Mouse (Mus musculus) C3H10T1/2 (cell line): Measurements from ENCODE around the gene Sap30bp. TPM values are rescaled to one million over a fixed set of nuclear protein-coding genes. Genes with fewer than 3 reads are reported as not detected.

Experiments
- polyA plus RNA-seq, 2 experiments: library from polyadenylated mRNA; unstranded; fragments of >200 nt; fragmentation: generic; extraction: Trizol; gene quantifications; one replicate each; pipeline ENCODE4 v1.2.1; 2012; ENCODE audit warnings: missing spikeins in 2 of 2

Sap30bp gene
- 10 to 100 TPM; 45.5 to 82.8 TPM for polyA plus RNA-seq

GRCm38 (mm10) chr11:115933108-115933746 lies at the start of gene Sap30bp, which contains the start of gene Recql5:
TSS of gene Sap30bp (plus strand) at chr11:115933282.
TSS of gene Recql5 (minus strand) at chr11:115933477.

GRCm38 (mm10) chr11:115899486-115900266 lies 33.4 kb upstream of the Sap30bp start, which contains the start of gene Smim5:
TSS of gene Smim5 (plus strand) at chr11:115899966.

GRCm38 (mm10) chr11:115911632-115912376 lies 21.3 kb upstream of the Sap30bp start, which contains the start of gene Smim6:
TSS of gene Smim6 (plus strand) at chr11:115912017.

GRCm38 (mm10) chr11:115974309-115975082 lies 41.4 kb downstream of the Sap30bp start, which contains the start of gene Itgb4:
TSS of gene Itgb4 (plus strand) at chr11:115974709.

GRCm38 (mm10) chr11:116012262-116012947 lies 79.3 kb downstream of the Sap30bp start, which contains the start of gene Galk1:
TSS of gene Galk1 (minus strand) at chr11:116012719.

Other genes starting within 250 kb of the Sap30bp start
- 10 to 100 TPM; 26.7 to 56.0 TPM for gene Grb2, start 224.7 kb upstream of the Sap30bp start, polyA plus RNA-seq
- gene Tmem94, start 167.8 kb upstream of the Sap30bp start, polyA plus RNA-seq, result 10 to 100 TPM in 1 of 2 experiments, 1 to 10 TPM in 1; 9.5 to 37.3 TPM
- gene Caskin2, start 119.6 kb upstream of the Sap30bp start, polyA plus RNA-seq, result 10 to 100 TPM in 1 of 2 experiments, 1 to 10 TPM in 1; 6.7 to 23.7 TPM
- 10 to 100 TPM; 29.4 to 37.0 TPM for gene Tsen54, start 118.6 kb upstream of the Sap30bp start, polyA plus RNA-seq
- gene Llgl2, start 109.2 kb upstream of the Sap30bp start, polyA plus RNA-seq, result 1 to 10 TPM; 2.5 to 5.7 TPM
- gene Myo15b, start 74.9 kb upstream of the Sap30bp start, polyA plus RNA-seq, result under 1 TPM in 1 of 2 experiments, not detected in 1; 0.01 TPM
- gene Smim5, start 33.3 kb upstream of the Sap30bp start, polyA plus RNA-seq, result 1 to 10 TPM in 1 of 2 experiments, under 1 TPM in 1; 0.22 to 3.3 TPM
- under 1 TPM in 1 of 2 experiments, not detected in 1; 0.59 TPM for gene Smim6, start 21.3 kb upstream of the Sap30bp start, polyA plus RNA-seq
- 10 to 100 TPM in 1 of 2 experiments, 1 to 10 TPM in 1; 8.6 to 17.7 TPM for gene Recql5, start 195 bp downstream of the Sap30bp start, polyA plus RNA-seq
- gene Itgb4, start 41.4 kb downstream of the Sap30bp start, polyA plus RNA-seq, result 1 to 10 TPM in 1 of 2 experiments, under 1 TPM in 1; 0.50 to 5.1 TPM
- 100 to 1,000 TPM; 149 to 512 TPM for gene Galk1, start 79.4 kb downstream of the Sap30bp start, polyA plus RNA-seq
- 1,000 to 10,000 TPM in 1 of 2 experiments, 100 to 1,000 TPM in 1; 518 to 1,136 TPM for gene H3f3b, start 94.7 kb downstream of the Sap30bp start, polyA plus RNA-seq
- 10 to 100 TPM in 1 of 2 experiments, 1 to 10 TPM in 1; 8.4 to 34.8 TPM for gene Unk, start 97.0 kb downstream of the Sap30bp start, polyA plus RNA-seq
- gene Unc13d, start 144.7 kb downstream of the Sap30bp start, polyA plus RNA-seq, result under 1 TPM; 0.48 to 0.70 TPM
- gene Wbp2, start 153.7 kb downstream of the Sap30bp start, polyA plus RNA-seq, result 100 to 1,000 TPM; 134 to 264 TPM
- 100 to 1,000 TPM; 116 to 205 TPM for gene Trim47, start 193.9 kb downstream of the Sap30bp start, polyA plus RNA-seq
- gene Trim65, start 197.8 kb downstream of the Sap30bp start, polyA plus RNA-seq, result 1 to 10 TPM; 2.1 to 5.7 TPM
- 100 to 1,000 TPM in 1 of 2 experiments, 10 to 100 TPM in 1; 77.3 to 156 TPM for gene Mrpl38, start 205.6 kb downstream of the Sap30bp start, polyA plus RNA-seq
- 10 to 100 TPM; 18.7 to 71.2 TPM for gene Fbf1, start 234.9 kb downstream of the Sap30bp start, polyA plus RNA-seq